Mouse (Mus musculus): ENCODE measurements around the gene Senp6. TPM values are rescaled to one million over a fixed set of nuclear protein-coding genes. Genes with fewer than 3 reads are reported as not detected.
"Not testable (repeated sequence)": the region's sequence is repeated elsewhere in the genome, so short reads cannot be mapped to it uniquely, and the experiment has no call there.

Gene Senp6
- polyA plus RNA-seq, 1 experiment from 2014 or later: 73.5 TPM

- H3K4me1 ChIP-seq (ENCODE audit: control insufficient read depth, insufficient read depth, low read length): no peaks in the 10 kb centered on the region
- H3K9ac ChIP-seq (ENCODE audit: low read depth, low read length): no peak overlapping the region
- H3K4me3 ChIP-seq (ENCODE audit: low read length): no peak overlapping the region
- H3K9me3 ChIP-seq (ENCODE audit: control insufficient read depth, low read length): no peaks in the 10 kb centered on the region
- no peaks in the 10 kb centered on the region for H3K36me3 ChIP-seq (ENCODE audit: control insufficient read depth, insufficient read depth, low read length)
- 22% methylated on average over 2 of the region's 2 CpGs for WGBS
- no peak overlapping the region for H3K4me2 ChIP-seq (replicated peaks; ENCODE audit: low read depth, low read length)
- ATAC-seq (ENCODE audit: low FRiP score, low TSS enrichment): no peak
- no peaks in the 10 kb centered on the region for H3K27me3 ChIP-seq (ENCODE audit: control insufficient read depth, insufficient read depth, low read length)
- no peak overlapping the region for H3K27ac ChIP-seq (ENCODE audit: low read depth, low read length)
Measured at GRCm38 (mm10) chr9:80039296-80039815, 27.3 kb upstream of the Senp6 start.

- ATAC-seq (ENCODE audit: low FRiP score, low TSS enrichment); H3K36me3 ChIP-seq (ENCODE audit: control insufficient read depth, insufficient read depth, low read length); H3K9ac ChIP-seq (ENCODE audit: low read depth, low read length); H3K9me3 ChIP-seq (ENCODE audit: control insufficient read depth, low read length); H3K4me1 ChIP-seq (ENCODE audit: control insufficient read depth, insufficient read depth, low read length); H3K4me2 ChIP-seq (replicated peaks; ENCODE audit: low read depth, low read length); H3K27me3 ChIP-seq (ENCODE audit: control insufficient read depth, insufficient read depth, low read length); H3K27ac ChIP-seq (ENCODE audit: low read depth, low read length); H3K4me3 ChIP-seq (ENCODE audit: low read length): not testable (repeated sequence)
- WGBS: 80% methylated on average over 4 of the region's 4 CpGs
Measured at GRCm38 (mm10) chr9:80044301-80044700, 22.4 kb upstream of the Senp6 start.

- H3K4me3 ChIP-seq (ENCODE audit: low read length); H3K9me3 ChIP-seq (ENCODE audit: control insufficient read depth, low read length); H3K27me3 ChIP-seq (ENCODE audit: control insufficient read depth, insufficient read depth, low read length); H3K36me3 ChIP-seq (ENCODE audit: control insufficient read depth, insufficient read depth, low read length); H3K4me1 ChIP-seq (ENCODE audit: control insufficient read depth, insufficient read depth, low read length); H3K4me2 ChIP-seq (replicated peaks; ENCODE audit: low read depth, low read length); H3K9ac ChIP-seq (ENCODE audit: low read depth, low read length); ATAC-seq (ENCODE audit: low FRiP score, low TSS enrichment); H3K27ac ChIP-seq (ENCODE audit: low read depth, low read length): not testable (repeated sequence)
- WGBS: 54% methylated on average over 5 of the region's 5 CpGs
Measured at GRCm38 (mm10) chr9:80049271-80049670, 17.4 kb upstream of the Senp6 start.

GRCm38 (mm10) chr9:80052951-80053350, 13.8 kb upstream of the Senp6 start:
- no peak overlapping the region for H3K27ac ChIP-seq (ENCODE audit: low read depth, low read length)
- H3K27me3 ChIP-seq (ENCODE audit: control insufficient read depth, insufficient read depth, low read length): no peaks in the 10 kb centered on the region
- no peak overlapping the region for H3K4me2 ChIP-seq (replicated peaks; ENCODE audit: low read depth, low read length)
- 87% methylated on average over 5 of the region's 5 CpGs for WGBS
- no peak overlapping the region for H3K4me3 ChIP-seq (ENCODE audit: low read length)
- no peaks in the 10 kb centered on the region for H3K9me3 ChIP-seq (ENCODE audit: control insufficient read depth, low read length)
- H3K9ac ChIP-seq (ENCODE audit: low read depth, low read length): no peak overlapping the region
- H3K4me1 ChIP-seq (ENCODE audit: control insufficient read depth, insufficient read depth, low read length): no peaks in the 10 kb centered on the region
- ATAC-seq (ENCODE audit: low FRiP score, low TSS enrichment): no peak
- H3K36me3 ChIP-seq (ENCODE audit: control insufficient read depth, insufficient read depth, low read length): no peaks in the 10 kb centered on the region

DNA sequence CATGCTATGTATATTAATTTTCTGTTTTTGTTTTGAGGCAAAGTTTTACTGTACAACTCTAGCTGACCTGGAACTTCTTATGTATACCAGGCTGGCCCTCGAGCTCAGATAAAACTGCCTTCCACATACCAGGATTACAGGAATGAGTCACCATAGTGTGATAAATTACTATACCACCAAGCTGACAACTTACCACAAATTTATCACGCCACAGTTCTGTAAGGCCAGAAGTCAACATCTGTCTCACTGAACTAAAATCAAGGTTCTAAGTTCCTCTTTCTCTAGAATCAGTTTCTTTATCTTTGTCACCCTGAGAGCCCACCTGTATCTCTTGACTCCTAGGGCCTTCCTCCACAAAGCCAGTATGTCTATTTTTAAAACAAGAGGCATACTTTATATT, 9.0 kb upstream of the Senp6 start:
- Histone ChIP-seq H3K27ac (ENCODE audit: low read depth, low read length) (no peak overlapping the region), H3K4me2 (replicated peaks; ENCODE audit: low read depth, low read length) (no peak overlapping the region), H3K36me3 (ENCODE audit: control insufficient read depth, insufficient read depth, low read length) (no peaks in the 10 kb centered on the region), H3K9me3 (ENCODE audit: control insufficient read depth, low read length) (no peaks in the 10 kb centered on the region; the same call in 1 of the 2 replicates), H3K4me1 (ENCODE audit: control insufficient read depth, insufficient read depth, low read length) (no peaks in the 10 kb centered on the region), H3K4me3 (ENCODE audit: low read length) (no peak overlapping the region), H3K27me3 (ENCODE audit: control insufficient read depth, insufficient read depth, low read length) (no peaks in the 10 kb centered on the region), H3K9ac (ENCODE audit: low read depth, low read length) (no peak overlapping the region)
- no peak for ATAC-seq (ENCODE audit: low FRiP score, low TSS enrichment)
- 64% methylated on average over 2 of the region's 2 CpGs for WGBS

GRCm38 (mm10) chr9:80065495-80065894, 1.2 kb upstream of the Senp6 start:
- H3K27ac ChIP-seq (ENCODE audit: low read depth, low read length); H3K9me3 ChIP-seq (ENCODE audit: control insufficient read depth, low read length); ATAC-seq (ENCODE audit: low FRiP score, low TSS enrichment); H3K27me3 ChIP-seq (ENCODE audit: control insufficient read depth, insufficient read depth, low read length); H3K9ac ChIP-seq (ENCODE audit: low read depth, low read length); H3K36me3 ChIP-seq (ENCODE audit: control insufficient read depth, insufficient read depth, low read length); H3K4me2 ChIP-seq (replicated peaks; ENCODE audit: low read depth, low read length); H3K4me3 ChIP-seq (ENCODE audit: low read length): not testable (repeated sequence)
- WGBS: 91% methylated on average over 2 of the region's 2 CpGs
- peaks cover 12% of the 10 kb centered on the region; the same call in 1 of the 2 replicates for H3K4me1 ChIP-seq (ENCODE audit: control insufficient read depth, insufficient read depth, low read length)

DNA sequence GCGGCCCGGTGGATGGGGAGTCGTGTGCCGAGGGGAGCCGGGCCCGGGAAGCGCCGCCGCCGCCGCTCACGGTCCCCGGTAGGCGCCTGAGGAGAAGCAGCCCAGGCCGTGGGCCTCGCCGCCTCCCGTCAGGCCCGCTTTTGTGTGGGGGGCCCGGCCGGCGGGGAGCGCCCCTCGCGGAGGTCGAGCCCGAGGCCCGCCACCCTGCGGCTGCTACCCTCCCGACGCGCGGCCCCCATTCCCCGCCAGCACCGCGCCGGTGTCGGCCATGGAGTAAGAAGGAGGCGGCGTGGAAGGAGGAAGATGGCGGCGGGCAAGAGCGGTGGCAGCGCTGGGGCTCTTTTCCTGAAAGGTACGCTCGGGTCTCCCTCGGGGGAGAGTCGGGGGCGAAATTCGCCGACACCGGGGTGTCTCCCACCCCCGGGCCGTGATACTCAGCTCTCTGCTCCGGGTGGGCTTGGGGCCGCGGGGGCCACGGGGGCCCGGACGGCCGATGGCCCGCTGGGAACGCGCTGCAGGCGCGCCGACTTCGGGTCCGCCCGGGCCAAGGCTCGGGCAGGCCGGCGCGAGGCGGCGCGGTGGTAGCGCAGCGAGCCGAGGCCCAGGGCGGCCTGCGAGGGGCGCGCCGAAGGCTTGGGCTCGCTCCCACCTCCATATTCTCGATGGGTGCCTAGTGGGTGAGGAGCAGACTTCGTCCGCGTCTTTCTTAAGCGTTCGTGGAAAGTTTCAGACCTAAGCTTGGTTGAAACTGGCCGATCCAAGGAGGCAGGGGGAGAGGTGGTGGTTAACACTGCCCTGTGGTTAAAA, 721 bp downstream of the Senp6 start:
- Histone ChIP-seq H3K27me3 (ENCODE audit: control insufficient read depth, insufficient read depth, low read length) (no peaks in the 10 kb centered on the region), H3K9ac (ENCODE audit: low read depth, low read length) (peak overlapping the region; percentile 100), H3K4me1 (ENCODE audit: control insufficient read depth, insufficient read depth, low read length) (peaks cover 17% of the 10 kb centered on the region; the same call in 1 of the 2 replicates), H3K9me3 (ENCODE audit: control insufficient read depth, low read length) (peaks cover 7% of the 10 kb centered on the region), H3K4me3 (ENCODE audit: low read length) (peak overlapping the region; percentile 97), H3K4me2 (replicated peaks; ENCODE audit: low read depth, low read length) (peak overlapping the region; percentile 56), H3K27ac (ENCODE audit: low read depth, low read length) (peak overlapping the region; percentile 99), H3K36me3 (ENCODE audit: control insufficient read depth, insufficient read depth, low read length) (no peaks in the 10 kb centered on the region)
- WGBS: under 1% methylated on average over 83 of the region's 93 CpGs
- peak; percentile 82 for ATAC-seq (ENCODE audit: low FRiP score, low TSS enrichment)

DNA sequence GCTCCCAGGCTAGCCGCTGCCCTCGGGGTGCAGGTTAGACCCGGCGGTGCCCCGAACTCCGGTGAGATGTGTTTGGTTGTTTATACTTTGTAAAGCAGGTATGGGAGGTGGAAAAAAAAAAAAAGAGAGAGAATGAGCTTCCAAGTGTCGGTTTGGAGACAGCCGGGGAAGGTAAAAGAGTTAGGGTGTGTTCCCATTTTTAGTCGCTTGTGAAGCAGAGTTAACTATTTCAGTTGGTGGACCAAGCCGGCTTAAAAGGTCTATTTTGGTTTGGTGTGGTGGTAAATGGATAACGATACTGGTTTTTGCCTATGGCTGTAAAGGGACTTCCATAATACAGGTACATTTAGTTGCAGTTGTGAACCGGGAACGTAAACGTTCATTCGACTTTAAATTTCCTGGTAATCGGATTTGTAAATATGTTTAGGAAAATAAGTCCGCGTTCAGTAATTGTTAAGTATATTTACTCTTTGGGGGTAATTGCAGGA, 1.4 kb downstream of the Senp6 start:
- WGBS: under 1% methylated on average over 18 of the region's 18 CpGs
- Histone ChIP-seq H3K4me2 (replicated peaks; ENCODE audit: low read depth, low read length) (peak overlapping the region; percentile 56), H3K9ac (ENCODE audit: low read depth, low read length) (peak overlapping the region; percentile 100), H3K4me1 (ENCODE audit: control insufficient read depth, insufficient read depth, low read length) (peaks cover 17% of the 10 kb centered on the region; the same call in 1 of the 2 replicates), H3K4me3 (ENCODE audit: low read length) (peak overlapping the region; percentile 97), H3K36me3 (ENCODE audit: control insufficient read depth, insufficient read depth, low read length) (no peaks in the 10 kb centered on the region), H3K9me3 (ENCODE audit: control insufficient read depth, low read length) (peaks cover 7% of the 10 kb centered on the region), H3K27ac (ENCODE audit: low read depth, low read length) (peak overlapping the region; percentile 99), H3K27me3 (ENCODE audit: control insufficient read depth, insufficient read depth, low read length) (no peaks in the 10 kb centered on the region)
- no peak for ATAC-seq (ENCODE audit: low FRiP score, low TSS enrichment)

GRCm38 (mm10) chr9:80068735-80069315, 2.1 kb downstream of the Senp6 start:
- Histone ChIP-seq H3K9ac (ENCODE audit: low read depth, low read length) (peak overlapping the region; percentile 100; the same call in 1 of the 2 replicates), H3K4me1 (ENCODE audit: control insufficient read depth, insufficient read depth, low read length) (peaks cover 17% of the 10 kb centered on the region; the same call in 1 of the 2 replicates), H3K4me3 (ENCODE audit: low read length) (peak overlapping the region; percentile 97), H3K27ac (ENCODE audit: low read depth, low read length) (no peak overlapping the region), H3K36me3 (ENCODE audit: control insufficient read depth, insufficient read depth, low read length) (no peaks in the 10 kb centered on the region), H3K9me3 (ENCODE audit: control insufficient read depth, low read length) (peaks cover 7% of the 10 kb centered on the region; the same call in 1 of the 2 replicates), H3K4me2 (replicated peaks; ENCODE audit: low read depth, low read length) (peak overlapping the region; percentile 56), H3K27me3 (ENCODE audit: control insufficient read depth, insufficient read depth, low read length) (no peaks in the 10 kb centered on the region)
- no peak for ATAC-seq (ENCODE audit: low FRiP score, low TSS enrichment)
- WGBS: 43% methylated on average over 11 of the region's 11 CpGs

Measured in kidney, embryonic 14.5 days (tissue).